Mouse (Mus musculus): ENCODE results near the gene Tlcd2.

The Tlcd2 gene

DNA sequence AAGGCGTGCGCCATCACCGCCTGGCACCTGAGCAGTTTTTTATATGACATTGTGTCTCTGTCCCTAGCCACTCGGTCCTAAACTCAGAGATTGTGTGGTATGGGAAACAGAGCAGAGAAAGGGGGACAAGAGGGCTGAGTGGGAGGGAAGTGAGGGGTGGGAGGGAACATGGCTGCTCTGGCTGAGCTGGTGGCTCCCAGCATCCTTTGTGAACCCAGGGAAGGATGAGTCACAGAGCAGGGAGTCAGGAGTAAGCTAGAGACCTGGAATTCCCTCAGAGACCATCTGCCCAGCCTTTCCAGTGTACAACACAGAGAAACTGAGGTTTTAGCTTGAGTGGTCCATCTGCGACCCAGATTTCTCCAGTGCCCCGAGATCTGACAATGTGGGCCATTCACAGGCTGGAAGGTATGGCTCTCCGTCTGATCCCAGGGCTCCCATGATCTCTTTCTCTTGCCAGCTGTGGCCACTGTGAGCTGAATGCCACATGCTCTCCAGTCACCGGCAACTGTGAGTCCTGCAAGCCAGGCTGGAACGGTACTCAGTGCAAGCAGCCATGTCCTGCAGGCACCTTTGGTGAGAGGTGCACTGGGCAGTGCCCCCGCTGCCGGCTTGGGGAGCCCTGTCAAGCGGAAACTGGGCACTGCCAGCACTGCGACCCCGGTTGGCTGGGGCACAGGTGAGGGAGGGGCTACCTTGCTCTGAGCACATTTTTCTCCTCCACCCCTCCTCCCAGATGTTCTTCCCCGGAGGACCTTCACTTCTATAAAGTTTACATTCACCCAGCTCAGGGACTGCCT lies 58.5 kb downstream of the Tlcd2 start:
- no peak for DNase-seq (ENCODE audit: low spot score in 2 of 2)

All from spleen, postnatal 4 days (tissue).